Mouse (Mus musculus): Measurements from ENCODE around the gene Dpt. TPM values are rescaled to one million over a fixed set of nuclear protein-coding genes. Genes with fewer than 3 reads are reported as not detected.

Gene Dpt
- polyA plus RNA-seq, 1 experiment from 2014 or later, result 0.57 TPM

GRCm38 (mm10) chr1:164804751-164805435 lies 8.4 kb downstream of the Dpt start:
- Histone ChIP-seq H3K9me3 (ENCODE audit: control insufficient read depth, low read length) (0 out of 2 replicates have a peak, but pooled peaks cover 2% of the 10 kb centered on the region), H3K36me3 (ENCODE audit: control insufficient read depth, insufficient read depth, low read length) (no peaks in the 10 kb centered on the region), H3K4me3 (ENCODE audit: low read depth, low read length) (no peak overlapping the region), H3K27ac (ENCODE audit: low read depth) (no peak overlapping the region), H3K27me3 (replicated peaks; ENCODE audit: control insufficient read depth, insufficient read depth, low read length) (no peaks in the 10 kb centered on the region), H3K4me2 (ENCODE audit: low read length) (no peak overlapping the region), H3K9ac (ENCODE audit: low read length) (no peak overlapping the region), H3K4me1 (replicated peaks; ENCODE audit: control insufficient read depth, insufficient read depth, low read length) (no peaks in the 10 kb centered on the region)
- DNase-seq (ENCODE audit: low spot score) (no peak), ATAC-seq (replicated peaks; ENCODE audit: low FRiP score, low TSS enrichment, low read depth) (no peak)
- 62% methylated on average over 10 of the region's 10 CpGs for WGBS

- H3K9ac ChIP-seq (ENCODE audit: low read length), result no peak overlapping the region
- WGBS, result 89% methylated on average over 2 of the region's 2 CpGs
- H3K27me3 ChIP-seq (replicated peaks; ENCODE audit: control insufficient read depth, insufficient read depth, low read length), result no peaks in the 10 kb centered on the region
- H3K4me1 ChIP-seq (replicated peaks; ENCODE audit: control insufficient read depth, insufficient read depth, low read length), result no peaks in the 10 kb centered on the region
- no peaks in the 10 kb centered on the region for H3K36me3 ChIP-seq (ENCODE audit: control insufficient read depth, insufficient read depth, low read length)
- H3K4me3 ChIP-seq (ENCODE audit: low read depth, low read length), result no peak overlapping the region
- DNase-seq (ENCODE audit: low spot score), result no peak
- H3K27ac ChIP-seq (ENCODE audit: low read depth), result no peak overlapping the region
- ATAC-seq (replicated peaks; ENCODE audit: low FRiP score, low TSS enrichment, low read depth), result no peak
- H3K9me3 ChIP-seq (ENCODE audit: control insufficient read depth, low read length), result 0 out of 2 replicates have a peak, but pooled peaks cover 2% of the 10 kb centered on the region
- H3K4me2 ChIP-seq (ENCODE audit: low read length), result no peak overlapping the region
Measured at GRCm38 (mm10) chr1:164809371-164809770, 12.9 kb downstream of the Dpt start.

- ATAC-seq (replicated peaks; ENCODE audit: low FRiP score, low TSS enrichment, low read depth), result no peak
- 0 out of 2 replicates have a peak, but pooled peaks cover 2% of the 10 kb centered on the region for H3K9me3 ChIP-seq (ENCODE audit: control insufficient read depth, low read length)
- DNase-seq (ENCODE audit: low spot score), result no peak
- no peaks in the 10 kb centered on the region for H3K4me1 ChIP-seq (replicated peaks; ENCODE audit: control insufficient read depth, insufficient read depth, low read length)
- H3K27me3 ChIP-seq (replicated peaks; ENCODE audit: control insufficient read depth, insufficient read depth, low read length), result no peaks in the 10 kb centered on the region
- no peak overlapping the region for H3K4me3 ChIP-seq (ENCODE audit: low read depth, low read length)
- H3K4me2 ChIP-seq (ENCODE audit: low read length), result no peak overlapping the region
- H3K9ac ChIP-seq (ENCODE audit: low read length), result no peak overlapping the region
- no peak overlapping the region for H3K27ac ChIP-seq (ENCODE audit: low read depth)
- no peaks in the 10 kb centered on the region for H3K36me3 ChIP-seq (ENCODE audit: control insufficient read depth, insufficient read depth, low read length)
- WGBS, result 90% methylated on average over 3 of the region's 3 CpGs
Measured at GRCm38 (mm10) chr1:164811296-164811695, 14.9 kb downstream of the Dpt start.

- no peaks in the 10 kb centered on the region for H3K36me3 ChIP-seq (ENCODE audit: control insufficient read depth, insufficient read depth, low read length)
- no peak overlapping the region for H3K4me3 ChIP-seq (ENCODE audit: low read depth, low read length)
- ATAC-seq (replicated peaks; ENCODE audit: low FRiP score, low TSS enrichment, low read depth) (no peak), DNase-seq (ENCODE audit: low spot score) (no peak)
- no peaks in the 10 kb centered on the region for H3K27me3 ChIP-seq (replicated peaks; ENCODE audit: control insufficient read depth, insufficient read depth, low read length)
- H3K9ac ChIP-seq (ENCODE audit: low read length), result no peak overlapping the region
- no peak overlapping the region for H3K4me2 ChIP-seq (ENCODE audit: low read length)
- H3K4me1 ChIP-seq (replicated peaks; ENCODE audit: control insufficient read depth, insufficient read depth, low read length), result peaks cover 3% of the 10 kb centered on the region; the same call in 1 of the 2 replicates
- H3K27ac ChIP-seq (ENCODE audit: low read depth), result no peak overlapping the region
- WGBS, result 80% methylated on average over 2 of the region's 2 CpGs
- H3K9me3 ChIP-seq (ENCODE audit: control insufficient read depth, low read length), result no peaks in the 10 kb centered on the region
Measured at GRCm38 (mm10) chr1:164814243-164814642, 17.8 kb downstream of the Dpt start.

GRCm38 (mm10) chr1:164815330-164815729 lies 18.9 kb downstream of the Dpt start:
- H3K4me3 ChIP-seq (ENCODE audit: low read depth, low read length), result no peak overlapping the region
- H3K4me1 ChIP-seq (replicated peaks; ENCODE audit: control insufficient read depth, insufficient read depth, low read length), result peaks cover 3% of the 10 kb centered on the region; the same call in 1 of the 2 replicates
- no peak overlapping the region for H3K4me2 ChIP-seq (ENCODE audit: low read length)
- ATAC-seq (replicated peaks; ENCODE audit: low FRiP score, low TSS enrichment, low read depth) (no peak), DNase-seq (ENCODE audit: low spot score) (no peak)
- H3K9me3 ChIP-seq (ENCODE audit: control insufficient read depth, low read length), result no peaks in the 10 kb centered on the region
- WGBS, result 64% methylated on average over 5 of the region's 5 CpGs
- no peaks in the 10 kb centered on the region for H3K36me3 ChIP-seq (ENCODE audit: control insufficient read depth, insufficient read depth, low read length)
- H3K9ac ChIP-seq (ENCODE audit: low read length), result no peak overlapping the region
- no peaks in the 10 kb centered on the region for H3K27me3 ChIP-seq (replicated peaks; ENCODE audit: control insufficient read depth, insufficient read depth, low read length)
- no peak overlapping the region for H3K27ac ChIP-seq (ENCODE audit: low read depth)

GRCm38 (mm10) chr1:164817331-164817730 lies 20.9 kb downstream of the Dpt start:
- Histone ChIP-seq H3K4me3 (ENCODE audit: low read depth, low read length) (no peak overlapping the region), H3K4me2 (ENCODE audit: low read length) (no peak overlapping the region), H3K4me1 (replicated peaks; ENCODE audit: control insufficient read depth, insufficient read depth, low read length) (peaks cover 3% of the 10 kb centered on the region; the same call in 1 of the 2 replicates), H3K27ac (ENCODE audit: low read depth) (no peak overlapping the region), H3K27me3 (replicated peaks; ENCODE audit: control insufficient read depth, insufficient read depth, low read length) (no peaks in the 10 kb centered on the region), H3K36me3 (ENCODE audit: control insufficient read depth, insufficient read depth, low read length) (no peaks in the 10 kb centered on the region), H3K9ac (ENCODE audit: low read length) (no peak overlapping the region), H3K9me3 (ENCODE audit: control insufficient read depth, low read length) (no peaks in the 10 kb centered on the region)
- WGBS, result 31% methylated on average over 3 of the region's 3 CpGs
- DNase-seq (ENCODE audit: low spot score), result no peak
- ATAC-seq (replicated peaks; ENCODE audit: low FRiP score, low TSS enrichment, low read depth), result no peak

- Histone ChIP-seq H3K27ac (ENCODE audit: low read depth) (no peak overlapping the region), H3K9ac (ENCODE audit: low read length) (no peak overlapping the region), H3K4me1 (replicated peaks; ENCODE audit: control insufficient read depth, insufficient read depth, low read length) (peaks cover 3% of the 10 kb centered on the region; the same call in 1 of the 2 replicates), H3K27me3 (replicated peaks; ENCODE audit: control insufficient read depth, insufficient read depth, low read length) (no peaks in the 10 kb centered on the region), H3K4me2 (ENCODE audit: low read length) (no peak overlapping the region), H3K9me3 (ENCODE audit: control insufficient read depth, low read length) (no peaks in the 10 kb centered on the region), H3K36me3 (ENCODE audit: control insufficient read depth, insufficient read depth, low read length) (no peaks in the 10 kb centered on the region), H3K4me3 (ENCODE audit: low read depth, low read length) (no peak overlapping the region)
- DNase-seq (ENCODE audit: low spot score), result no peak
- WGBS, result 85% methylated on average over 1 of the region's 1 CpGs
- no peak for ATAC-seq (replicated peaks; ENCODE audit: low FRiP score, low TSS enrichment, low read depth)
Measured at GRCm38 (mm10) chr1:164821307-164821706, 24.9 kb downstream of the Dpt start.

GRCm38 (mm10) chr1:164821821-164822220 lies 25.4 kb downstream of the Dpt start:
- no peaks in the 10 kb centered on the region for H3K36me3 ChIP-seq (ENCODE audit: control insufficient read depth, insufficient read depth, low read length)
- peaks cover 3% of the 10 kb centered on the region; the same call in 1 of the 2 replicates for H3K4me1 ChIP-seq (replicated peaks; ENCODE audit: control insufficient read depth, insufficient read depth, low read length)
- H3K9me3 ChIP-seq (ENCODE audit: control insufficient read depth, low read length), result no peaks in the 10 kb centered on the region
- WGBS, result 76% methylated on average over 3 of the region's 3 CpGs
- H3K4me3 ChIP-seq (ENCODE audit: low read depth, low read length), result no peak overlapping the region
- H3K4me2 ChIP-seq (ENCODE audit: low read length), result no peak overlapping the region
- H3K27me3 ChIP-seq (replicated peaks; ENCODE audit: control insufficient read depth, insufficient read depth, low read length), result no peaks in the 10 kb centered on the region
- H3K27ac ChIP-seq (ENCODE audit: low read depth), result no peak overlapping the region
- H3K9ac ChIP-seq (ENCODE audit: low read length), result no peak overlapping the region
- ATAC-seq (replicated peaks; ENCODE audit: low FRiP score, low TSS enrichment, low read depth) (no peak), DNase-seq (ENCODE audit: low spot score) (no peak)

- Histone ChIP-seq H3K4me2 (ENCODE audit: low read length) (no peak overlapping the region), H3K27ac (ENCODE audit: low read depth) (no peak overlapping the region), H3K9me3 (ENCODE audit: control insufficient read depth, low read length) (no peaks in the 10 kb centered on the region), H3K36me3 (ENCODE audit: control insufficient read depth, insufficient read depth, low read length) (no peaks in the 10 kb centered on the region), H3K4me3 (ENCODE audit: low read depth, low read length) (no peak overlapping the region), H3K9ac (ENCODE audit: low read length) (no peak overlapping the region), H3K27me3 (replicated peaks; ENCODE audit: control insufficient read depth, insufficient read depth, low read length) (no peaks in the 10 kb centered on the region), H3K4me1 (replicated peaks; ENCODE audit: control insufficient read depth, insufficient read depth, low read length) (peaks cover 3% of the 10 kb centered on the region; the same call in 1 of the 2 replicates)
- WGBS, result 74% methylated on average over 4 of the region's 4 CpGs
- DNase-seq (ENCODE audit: low spot score) (no peak), ATAC-seq (replicated peaks; ENCODE audit: low FRiP score, low TSS enrichment, low read depth) (no peak)
Measured at GRCm38 (mm10) chr1:164822268-164822667, 25.8 kb downstream of the Dpt start.

All from intestine, embryonic 14.5 days (tissue).